Mouse (Mus musculus) lung, adult 2 months (tissue): ENCODE measurements at regions not wholly inside any gene's neighbourhood (a gene's known extent, or its start where the extent isn't known, plus 50 kb on each side); places are given as distances from the start of the nearest gene placed in this dataset.

ENCODE experiments used
- CTCF ChIP-seq: fragments of 200-500 bp; IDR thresholded peaks from 2 replicates; pipeline ENCODE4 v1.5.1; 2011; ENCODE audit warnings: mild to moderate bottlenecking, low read length, control low read depth; ENCODE audit not compliant: insufficient read depth
- POLR2A ChIP-seq: fragments of 200-500 bp; IDR thresholded peaks from 2 replicates; pipeline ENCODE4 v1.6.1; 2011; ENCODE audit warnings: low read depth, mild to moderate bottlenecking, control low read depth, low read length, borderline replicate concordance; ENCODE audit errors: extremely low read depth

DNA sequence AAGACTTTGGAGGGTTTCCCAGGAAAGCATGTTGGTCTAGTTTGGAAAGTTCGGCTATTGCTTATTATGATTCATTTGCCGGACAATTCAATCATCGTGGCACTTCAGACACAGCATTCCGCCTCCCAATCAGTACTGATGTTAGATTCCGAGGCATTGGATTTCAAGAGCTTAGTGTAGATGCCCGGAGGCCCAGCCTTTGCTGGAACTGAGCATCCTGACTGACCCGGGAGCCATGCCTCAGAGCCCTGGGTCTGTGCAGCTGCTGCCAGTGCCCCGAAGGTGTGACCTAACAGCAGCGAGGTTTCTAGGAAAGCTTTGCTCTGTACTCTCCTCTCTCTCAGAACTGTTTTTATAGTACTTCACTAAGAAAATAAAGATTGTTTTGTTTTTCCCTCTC lies 156.0 kb downstream of the Bcl11a start:
- TF ChIP-seq CTCF (no peak), POLR2A (no peak)
